Mouse (Mus musculus): ENCODE data around the gene Card9.

DNA sequence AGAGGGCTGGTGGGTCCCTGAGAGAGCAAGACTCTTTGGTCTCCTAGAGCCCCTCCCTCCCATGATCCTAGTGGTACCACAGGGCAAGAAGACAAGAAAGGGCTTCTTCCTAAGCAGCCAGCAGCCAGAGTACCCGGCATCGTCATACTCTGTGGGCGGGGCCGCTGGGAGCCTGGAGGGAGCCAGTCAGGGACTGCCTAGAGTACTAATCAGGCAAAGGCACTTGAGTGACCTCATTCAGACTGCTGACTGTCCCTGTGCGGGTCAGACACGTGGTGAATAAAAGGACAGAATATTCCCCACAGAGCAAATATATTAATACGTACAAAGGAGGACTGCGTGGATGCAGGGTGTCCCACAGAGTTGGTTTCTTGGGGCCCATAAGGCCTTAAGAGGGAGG lies 31.3 kb downstream of the Card9 start:
- TF ChIP-seq POLR2A (IDR thresholded peaks at IDR 0.05; ENCODE audit: insufficient read depth, low read depth, low read length) (no peak), CTCF (IDR thresholded peaks at IDR 0.05; ENCODE audit: insufficient read depth, low read depth, low read length) (no peak)
